Mouse (Mus musculus) liver, postnatal 0 days (tissue): ENCODE data around the gene Brf1.

Experiments used
- CTCF ChIP-seq: sonication (generic); IDR thresholded peaks from 2 replicates; pipeline ENCODE4 v1.5.1; 2016; ENCODE audit warnings: antibody characterized with exemption, low read depth
- EP300 ChIP-seq: IDR thresholded peaks from 2 replicates; pipeline ENCODE4 v1.6.1; 2016; ENCODE audit warnings: antibody characterized with exemption, low read depth, mild to moderate bottlenecking

DNA sequence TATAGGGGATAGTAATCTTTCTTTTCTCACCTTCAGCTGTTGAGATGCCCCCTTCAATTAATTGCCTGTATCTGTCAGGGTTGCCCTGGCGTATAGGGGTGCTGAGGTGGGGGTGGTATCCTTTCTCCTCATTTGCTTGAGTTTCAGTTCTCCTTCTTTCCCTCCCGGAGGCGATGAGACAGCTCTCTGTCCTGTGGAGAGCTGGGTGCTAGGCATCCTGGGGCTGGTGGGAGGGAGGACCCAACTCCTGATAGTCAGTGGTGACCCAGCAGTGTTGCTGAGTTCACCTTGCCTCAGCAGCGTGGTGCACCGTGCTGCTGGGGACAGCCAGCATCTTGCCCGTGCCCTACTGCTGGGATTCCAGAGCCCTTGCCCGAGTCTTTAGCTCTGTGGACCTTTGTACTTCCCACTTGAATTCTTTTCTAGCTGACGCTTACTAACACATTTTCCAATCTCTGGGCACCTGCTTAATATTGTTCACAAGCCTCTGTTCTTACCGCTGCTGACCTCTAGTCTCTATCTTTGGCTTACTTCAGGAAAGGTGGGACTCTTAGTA lies 17.0 kb upstream of the Brf1 start:
- TF ChIP-seq CTCF (no peak), EP300 (no peak)
